Mouse (Mus musculus): ENCODE measurements around the gene Gpr1.

Gpr1 gene

GRCm38 (mm10) chr1:63214271-63214558, at the start of gene Gpr1:
Gene Gpr1 (minus strand): TSS chr1:63214543.
- in situ Hi-C loops (cut with MboI; ENCODE audit: low pct_unique_long_range_greater_than_20kb in 1 of 2, low sequenced_read_pairs in 2 of 2, unreplicated experiment in 1 of 2) = no loop called here

- in situ Hi-C loops (cut with MboI; ENCODE audit: low pct_unique_long_range_greater_than_20kb in 1 of 2, low sequenced_read_pairs in 2 of 2, unreplicated experiment in 1 of 2) = no loop called here
Observed at GRCm38 (mm10) chr1:63263671-63264070, 49.3 kb upstream of the Gpr1 start.

GRCm38 (mm10) chr1:63261041-63261590, 46.8 kb upstream of the Gpr1 start:
- in situ Hi-C loops (cut with MboI; ENCODE audit: low pct_unique_long_range_greater_than_20kb in 1 of 2, low sequenced_read_pairs in 2 of 2, unreplicated experiment in 1 of 2) = no loop called here

GRCm38 (mm10) chr1:63260742-63261033, 46.3 kb upstream of the Gpr1 start:
- in situ Hi-C loops (cut with MboI; ENCODE audit: low pct_unique_long_range_greater_than_20kb in 1 of 2, low sequenced_read_pairs in 2 of 2, unreplicated experiment in 1 of 2) = no loop called here

GRCm38 (mm10) chr1:63259916-63260741, 45.8 kb upstream of the Gpr1 start:
- in situ Hi-C loops (cut with MboI; ENCODE audit: low pct_unique_long_range_greater_than_20kb in 1 of 2, low sequenced_read_pairs in 2 of 2, unreplicated experiment in 1 of 2) = no loop called here

- in situ Hi-C loops (cut with MboI; ENCODE audit: low pct_unique_long_range_greater_than_20kb in 1 of 2, low sequenced_read_pairs in 2 of 2, unreplicated experiment in 1 of 2) = no loop called here
Observed at GRCm38 (mm10) chr1:63259271-63259830, 45.0 kb upstream of the Gpr1 start.

GRCm38 (mm10) chr1:63258501-63258900, 44.2 kb upstream of the Gpr1 start:
- in situ Hi-C loops (cut with MboI; ENCODE audit: low pct_unique_long_range_greater_than_20kb in 1 of 2, low sequenced_read_pairs in 2 of 2, unreplicated experiment in 1 of 2) = no loop called here

- in situ Hi-C loops (cut with MboI; ENCODE audit: low pct_unique_long_range_greater_than_20kb in 1 of 2, low sequenced_read_pairs in 2 of 2, unreplicated experiment in 1 of 2) = no loop called here
Observed at GRCm38 (mm10) chr1:63256083-63256482, 41.7 kb upstream of the Gpr1 start.

- in situ Hi-C loops (cut with MboI; ENCODE audit: low pct_unique_long_range_greater_than_20kb in 1 of 2, low sequenced_read_pairs in 2 of 2, unreplicated experiment in 1 of 2) = no loop called here
Observed at GRCm38 (mm10) chr1:63255101-63255500, 40.8 kb upstream of the Gpr1 start.

- in situ Hi-C loops (cut with MboI; ENCODE audit: low pct_unique_long_range_greater_than_20kb in 1 of 2, low sequenced_read_pairs in 2 of 2, unreplicated experiment in 1 of 2) = no loop called here
Observed at GRCm38 (mm10) chr1:63253291-63253690, 38.9 kb upstream of the Gpr1 start.

- in situ Hi-C loops (cut with MboI; ENCODE audit: low pct_unique_long_range_greater_than_20kb in 1 of 2, low sequenced_read_pairs in 2 of 2, unreplicated experiment in 1 of 2) = no loop called here
Observed at GRCm38 (mm10) chr1:63252351-63253209, 38.2 kb upstream of the Gpr1 start.

- in situ Hi-C loops (cut with MboI; ENCODE audit: low pct_unique_long_range_greater_than_20kb in 1 of 2, low sequenced_read_pairs in 2 of 2, unreplicated experiment in 1 of 2) = no loop called here
Observed at GRCm38 (mm10) chr1:63249261-63249660, 34.9 kb upstream of the Gpr1 start.

GRCm38 (mm10) chr1:63248360-63248851, 34.1 kb upstream of the Gpr1 start:
- in situ Hi-C loops (cut with MboI; ENCODE audit: low pct_unique_long_range_greater_than_20kb in 1 of 2, low sequenced_read_pairs in 2 of 2, unreplicated experiment in 1 of 2) = no loop called here

GRCm38 (mm10) chr1:63247831-63248359, 33.6 kb upstream of the Gpr1 start:
- in situ Hi-C loops (cut with MboI; ENCODE audit: low pct_unique_long_range_greater_than_20kb in 1 of 2, low sequenced_read_pairs in 2 of 2, unreplicated experiment in 1 of 2) = no loop called here

GRCm38 (mm10) chr1:63246862-63247521, 32.6 kb upstream of the Gpr1 start:
- in situ Hi-C loops (cut with MboI; ENCODE audit: low pct_unique_long_range_greater_than_20kb in 1 of 2, low sequenced_read_pairs in 2 of 2, unreplicated experiment in 1 of 2) = no loop called here

- in situ Hi-C loops (cut with MboI; ENCODE audit: low pct_unique_long_range_greater_than_20kb in 1 of 2, low sequenced_read_pairs in 2 of 2, unreplicated experiment in 1 of 2) = no loop called here
Observed at GRCm38 (mm10) chr1:63243854-63244253, 29.5 kb upstream of the Gpr1 start.

- in situ Hi-C loops (cut with MboI; ENCODE audit: low pct_unique_long_range_greater_than_20kb in 1 of 2, low sequenced_read_pairs in 2 of 2, unreplicated experiment in 1 of 2) = no loop called here
Observed at GRCm38 (mm10) chr1:63239751-63240150, 25.4 kb upstream of the Gpr1 start.

- in situ Hi-C loops (cut with MboI; ENCODE audit: low pct_unique_long_range_greater_than_20kb in 1 of 2, low sequenced_read_pairs in 2 of 2, unreplicated experiment in 1 of 2) = no loop called here
Observed at GRCm38 (mm10) chr1:63239305-63239704, 25.0 kb upstream of the Gpr1 start.

Data from mouse embryonic stem cell (cell line).